ENCODE assay signal across 8 mouse cellular contexts in the genomic region with DNA sequence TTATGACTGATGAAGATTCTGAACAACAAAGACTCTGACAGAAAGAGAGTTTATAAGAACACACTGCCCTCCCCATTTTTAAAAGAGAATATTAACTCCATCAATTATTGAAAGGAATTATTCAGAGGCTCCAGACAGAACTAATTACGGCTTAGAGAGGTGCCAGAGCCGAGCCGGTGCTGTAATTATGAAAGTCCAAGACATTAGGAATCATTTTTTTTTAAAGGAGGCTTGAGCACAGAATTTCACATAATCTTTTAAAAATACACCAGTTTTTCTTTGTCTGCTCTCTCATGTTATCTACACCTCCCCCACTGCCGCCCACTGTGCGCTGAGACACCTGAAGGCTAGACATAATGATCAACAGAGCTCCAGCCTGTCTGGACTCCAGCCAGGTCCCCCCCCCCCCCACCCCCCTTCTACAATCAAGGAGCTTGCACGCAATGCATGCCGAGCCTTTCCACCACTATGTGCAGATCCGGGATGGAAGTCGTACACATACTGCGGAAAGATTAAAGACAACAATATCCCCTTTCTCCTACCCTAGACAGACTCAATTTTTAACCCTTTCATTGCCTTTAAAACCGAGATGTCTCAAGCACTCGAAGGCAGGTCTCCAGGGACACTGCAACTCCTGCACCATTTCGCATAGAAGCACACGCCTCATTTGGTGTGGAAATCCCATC.
DNase-seq lines count a peak whose midpoint lies in the region.

No protein-coding gene starts in this region.

- DNase-seq in adrenal gland, adult 2 months, result peak; percentile 19
- DNase-seq in adrenal gland, adult 18-20 months (ENCODE audit: low spot score in 2 of 2), result no peak
- peak; percentile 57 for DNase-seq in cerebellum, adult 8-10 months
- DNase-seq in frontal cortex, postnatal 10 days (ENCODE audit: low spot score in 2 of 2), result peak; percentile 41 to 61
- DNase-seq in hindlimb bud, embryonic 11.5 days (ENCODE audit: extremely low spot score, low read depth, low spot score), result peak; percentile 89
- peak; percentile 52 to 66 for DNase-seq in left cerebral cortex, postnatal 25 days (ENCODE audit: low spot score in 2 of 2)
- DNase-seq in right cerebral cortex, postnatal 10 days (ENCODE audit: low spot score in 2 of 2), result peak; percentile 67 to 80

- peaks cover 30% of the 10 kb centered on the region for H3K4me1 ChIP-seq in megakaryocyte, embryonic 14.5 days

- H3K4me3 ChIP-seq in megakaryocyte, embryonic 14.5 days (replicated peaks), result peak overlapping the region; percentile 93

- H3K36me3 ChIP-seq in megakaryocyte, embryonic 14.5 days (replicated peaks; ENCODE audit: low read length), result no peaks in the 10 kb centered on the region

- intact Hi-C loops in left cerebral cortex, postnatal 25 days (cut with DNase I), result loop anchor here (2.0 to 5.0 kb wide), 4 partner anchors 67 to 235 kb away; no protein-coding TSS in a partner anchor

- no peaks in the 10 kb centered on the region for H3K9me3 ChIP-seq in megakaryocyte, embryonic 14.5 days

- no peaks in the 10 kb centered on the region for H3K27me3 ChIP-seq in megakaryocyte, embryonic 14.5 days (replicated peaks)

Comparison
In these comparisons a context has a peak if more than half of its experiments do, and no peak if none do; other contexts are left out.
1. DNase-seq: peak in adrenal gland, adult 2 months (single experiment), cerebellum, adult 8-10 months (single experiment), frontal cortex, postnatal 10 days (2 of 2), hindlimb bud, embryonic 11.5 days (single experiment), left cerebral cortex, postnatal 25 days (2 of 2) and right cerebral cortex, postnatal 10 days (2 of 2); none in adrenal gland, adult 18-20 months (0 of 2).